Mouse (Mus musculus) thymus, adult 2 months (tissue): ENCODE data around the gene Zmynd10.

Experiments used
- CTCF ChIP-seq: fragments of 200-500 bp; IDR thresholded peaks from 2 replicates; pipeline ENCODE4 v1.5.1; 2012; ENCODE audit warnings: mild to moderate bottlenecking, control low read depth, low read length, moderate library complexity, borderline replicate concordance; ENCODE audit not compliant: control insufficient read depth, poor library complexity, insufficient read depth; ENCODE audit errors: extremely low read depth
- POLR2A ChIP-seq: fragments of 200-500 bp; IDR thresholded peaks from 2 replicates; pipeline ENCODE4 v1.6.1; 2012; ENCODE audit warnings: mild to moderate bottlenecking, low read length, control low read depth, moderate library complexity; ENCODE audit not compliant: control insufficient read depth, poor library complexity, insufficient read depth; ENCODE audit errors: extremely low read depth

DNA sequence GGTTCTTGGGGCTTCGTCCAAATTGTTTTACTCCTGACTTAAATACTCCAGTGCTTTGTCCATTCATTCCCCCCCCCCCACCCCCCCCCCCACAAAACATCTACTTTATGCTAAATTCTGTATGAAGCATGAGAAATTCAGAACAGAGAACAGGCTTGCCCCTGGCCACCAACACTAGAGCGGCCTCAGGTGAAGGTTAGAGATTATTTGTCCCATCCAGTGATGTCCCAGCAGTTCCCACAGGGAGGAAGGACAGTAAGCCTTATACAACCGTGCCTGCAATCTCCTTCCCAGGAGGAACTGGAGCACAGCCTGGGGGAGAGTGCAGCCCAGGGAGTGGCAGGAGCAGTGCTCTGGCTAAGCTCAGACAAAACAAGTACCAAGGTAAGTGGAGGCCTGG, 31.5 kb downstream of the Zmynd10 start, which contains the start of gene Naa80:
- TF ChIP-seq POLR2A (no peak), CTCF (no peak)
